Mouse (Mus musculus) embryonic facial prominence, embryonic 15.5 days (tissue): ENCODE measurements around the gene Klrg2. TPM values are rescaled to one million over a fixed set of nuclear protein-coding genes. Genes with fewer than 3 reads are reported as not detected.

Experiments
- ATAC-seq: fragments of 200-750 bp; cut with Nextera tagmentation; 2 replicates; pipeline ENCODE4 v1.8.0; 2017; ENCODE audit warnings: low read depth, moderate TSS enrichment; ENCODE audit not compliant: insufficient number of reproducible peaks, low FRiP score, low TSS enrichment
- H3K27ac ChIP-seq: fragments of 300-500 bp; sonication (generic); replicated peaks from 2 replicates; pipeline ENCODE4 v1.5.1; 2015; ENCODE audit warnings: mild to moderate bottlenecking, inconsistent platforms
- H3K27me3 ChIP-seq: fragments of 300-500 bp; sonication (generic); 2 replicates; pipeline ENCODE4 v1.6.1; 2015; ENCODE audit warnings: inconsistent platforms
- H3K36me3 ChIP-seq: fragments of 300-500 bp; sonication (generic); 2 replicates; pipeline ENCODE4 v1.6.1; 2015; ENCODE audit warnings: mild to moderate bottlenecking, inconsistent platforms
- H3K4me1 ChIP-seq: fragments of 300-500 bp; sonication (generic); 2 replicates; pipeline ENCODE4 v1.6.1; 2015; ENCODE audit warnings: inconsistent platforms
- H3K4me2 ChIP-seq: fragments of 300-500 bp; sonication (generic); replicated peaks from 2 replicates; pipeline ENCODE4 v1.6.1; 2015; ENCODE audit warnings: mild to moderate bottlenecking, inconsistent platforms
- H3K4me3 ChIP-seq: fragments of 300-500 bp; sonication (generic); replicated peaks from 2 replicates; pipeline ENCODE4 v1.5.1; 2015; ENCODE audit warnings: mild to moderate bottlenecking, inconsistent platforms
- H3K9ac ChIP-seq: fragments of 300-500 bp; sonication (generic); 2 replicates; pipeline ENCODE4 v1.6.1; 2015; ENCODE audit warnings: inconsistent platforms
- H3K9me3 ChIP-seq: fragments of 300-500 bp; sonication (generic); replicated peaks from 2 replicates; pipeline ENCODE4 v1.6.1; 2016; ENCODE audit warnings: inconsistent platforms
- WGBS: fragments of 180-500 bp; shearing (Covaris S2); methylation state at CpG from one replicate; pipeline ENCODE4 v1.1.7; 2015; 5-methylcytosine and 5-hydroxymethylcytosine counted together
- polyA plus RNA-seq: library from polyadenylated mRNA; unstranded; fragments of >200 nt; fragmentation: Nextera tagmentation; extraction: Ambion mirVana; gene quantifications from 2 replicates; pipeline ENCODE4 v1.2.1, GENCODE M21; 2015

Klrg2 gene
- polyA plus RNA-seq, 1 experiment from 2014 or later = 4.0 TPM

GRCm38 (mm10) chr6:38627486-38627885, 9.6 kb downstream of the Klrg2 start:
- H3K4me3 ChIP-seq = no peak overlapping the region
- H3K27me3 ChIP-seq = no peaks in the 10 kb centered on the region
- H3K4me1 ChIP-seq = no peaks in the 10 kb centered on the region
- no peaks in the 10 kb centered on the region for H3K9me3 ChIP-seq
- no peak overlapping the region for H3K9ac ChIP-seq
- no peak overlapping the region for H3K4me2 ChIP-seq
- ATAC-seq = no peak
- no peak overlapping the region for H3K27ac ChIP-seq
- 0 out of 2 replicates have a peak, but pooled peaks cover 6% of the 10 kb centered on the region for H3K36me3 ChIP-seq
- 73% methylated on average over 4 of the region's 4 CpGs for WGBS

DNA sequence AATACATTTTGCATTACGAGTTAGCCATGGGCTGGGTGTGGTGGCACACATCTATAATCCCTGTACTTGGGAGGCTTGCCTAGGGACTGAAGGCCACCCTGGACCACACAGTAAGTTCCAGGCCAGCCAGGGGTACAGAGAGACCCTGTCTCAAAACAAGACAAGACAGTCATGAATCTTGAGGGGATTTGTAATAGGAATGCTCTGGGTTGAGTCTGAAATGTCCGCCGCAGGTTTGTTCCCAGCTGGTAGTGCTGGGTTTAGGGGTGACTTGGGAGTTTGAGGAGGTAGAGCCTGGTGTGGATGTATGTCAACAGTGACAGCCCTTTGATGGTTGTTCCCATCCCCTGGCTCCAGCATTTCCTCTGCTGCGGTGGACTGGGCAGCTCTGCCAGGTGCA, 10.0 kb downstream of the Klrg2 start:
- no peak for ATAC-seq
- H3K27ac ChIP-seq = no peak overlapping the region
- no peak overlapping the region for H3K4me3 ChIP-seq
- H3K4me2 ChIP-seq = no peak overlapping the region
- H3K27me3 ChIP-seq = no peaks in the 10 kb centered on the region
- 88% methylated on average over 4 of the region's 4 CpGs for WGBS
- no peak overlapping the region for H3K9ac ChIP-seq
- H3K9me3 ChIP-seq = no peaks in the 10 kb centered on the region
- H3K36me3 ChIP-seq = 0 out of 2 replicates have a peak, but pooled peaks cover 6% of the 10 kb centered on the region
- no peaks in the 10 kb centered on the region for H3K4me1 ChIP-seq

DNA sequence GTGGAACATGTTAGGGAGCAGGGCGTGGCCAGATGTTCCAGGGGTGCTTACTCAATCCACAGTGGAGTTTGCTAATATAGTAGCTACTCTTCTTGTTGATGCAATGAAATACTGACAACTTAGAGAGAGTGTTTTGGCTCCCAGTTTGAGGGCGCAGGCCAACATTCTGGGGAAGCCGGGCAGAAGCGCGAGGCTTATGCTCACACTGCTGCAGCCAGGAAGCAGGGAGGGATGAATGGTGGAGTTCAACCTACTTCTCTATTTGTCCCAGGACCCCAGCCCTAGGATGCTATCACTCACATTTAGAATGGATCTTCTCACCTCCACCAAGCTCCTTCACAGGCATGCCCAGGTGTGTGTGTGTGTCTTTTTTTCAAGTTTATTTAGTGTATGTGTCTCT, 11.0 kb downstream of the Klrg2 start:
- ATAC-seq = no peak
- no peak overlapping the region for H3K9ac ChIP-seq
- no peaks in the 10 kb centered on the region for H3K27me3 ChIP-seq
- H3K27ac ChIP-seq = no peak overlapping the region
- 85% methylated on average over 5 of the region's 5 CpGs for WGBS
- H3K36me3 ChIP-seq = 0 out of 2 replicates have a peak, but pooled peaks cover 6% of the 10 kb centered on the region
- no peak overlapping the region for H3K4me3 ChIP-seq
- H3K9me3 ChIP-seq = no peaks in the 10 kb centered on the region
- H3K4me2 ChIP-seq = no peak overlapping the region
- H3K4me1 ChIP-seq = no peaks in the 10 kb centered on the region

- Histone ChIP-seq H3K4me1 (no peaks in the 10 kb centered on the region), H3K9me3 (no peaks in the 10 kb centered on the region), H3K36me3 (peaks cover 12% of the 10 kb centered on the region), H3K4me3 (no peak overlapping the region), H3K27ac (no peak overlapping the region), H3K9ac (no peak overlapping the region), H3K4me2 (no peak overlapping the region), H3K27me3 (no peaks in the 10 kb centered on the region)
- ATAC-seq = no peak
- WGBS = 54% methylated on average over 1 of the region's 1 CpGs
Measured at GRCm38 (mm10) chr6:38624439-38624838, 12.6 kb downstream of the Klrg2 start.

- Histone ChIP-seq H3K9ac (no peak overlapping the region), H3K27me3 (no peaks in the 10 kb centered on the region), H3K4me1 (no peaks in the 10 kb centered on the region), H3K27ac (no peak overlapping the region), H3K36me3 (peaks cover 22% of the 10 kb centered on the region), H3K9me3 (0 out of 2 replicates have a peak, but pooled peaks cover 2% of the 10 kb centered on the region), H3K4me2 (no peak overlapping the region), H3K4me3 (no peak overlapping the region)
- 76% methylated on average over 2 of the region's 2 CpGs for WGBS
- ATAC-seq = no peak; the same call in 1 of the 2 replicates
Measured at GRCm38 (mm10) chr6:38623457-38623856, 13.6 kb downstream of the Klrg2 start.

DNA sequence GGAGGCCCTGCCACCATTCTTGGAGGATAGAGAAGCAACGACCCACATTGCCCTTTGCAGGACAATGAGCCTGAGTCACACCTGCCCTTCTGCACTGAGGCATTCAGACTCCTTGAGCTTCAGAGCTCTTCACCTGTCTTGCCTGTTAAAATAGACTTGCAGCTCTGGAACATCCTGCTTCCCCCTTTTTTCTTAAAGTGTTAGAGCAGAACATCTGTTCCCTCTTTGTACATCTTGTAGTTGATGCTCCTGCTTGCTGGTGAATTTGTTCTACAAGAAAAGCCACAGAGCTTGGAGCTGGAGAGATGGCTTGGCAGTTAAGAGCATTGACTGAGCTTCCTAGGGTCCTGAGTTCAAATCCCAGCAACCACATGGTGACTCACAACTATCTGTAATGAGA, 14.6 kb downstream of the Klrg2 start:
- 85% methylated on average over 1 of the region's 1 CpGs for WGBS
- no peak overlapping the region for H3K4me3 ChIP-seq
- H3K36me3 ChIP-seq = peaks cover 31% of the 10 kb centered on the region
- no peaks in the 10 kb centered on the region for H3K4me1 ChIP-seq
- H3K4me2 ChIP-seq = no peak overlapping the region
- no peak overlapping the region for H3K9ac ChIP-seq
- 0 out of 2 replicates have a peak, but pooled peaks cover 10% of the 10 kb centered on the region for H3K9me3 ChIP-seq
- no peak overlapping the region for H3K27ac ChIP-seq
- no peaks in the 10 kb centered on the region for H3K27me3 ChIP-seq
- ATAC-seq = no peak

DNA sequence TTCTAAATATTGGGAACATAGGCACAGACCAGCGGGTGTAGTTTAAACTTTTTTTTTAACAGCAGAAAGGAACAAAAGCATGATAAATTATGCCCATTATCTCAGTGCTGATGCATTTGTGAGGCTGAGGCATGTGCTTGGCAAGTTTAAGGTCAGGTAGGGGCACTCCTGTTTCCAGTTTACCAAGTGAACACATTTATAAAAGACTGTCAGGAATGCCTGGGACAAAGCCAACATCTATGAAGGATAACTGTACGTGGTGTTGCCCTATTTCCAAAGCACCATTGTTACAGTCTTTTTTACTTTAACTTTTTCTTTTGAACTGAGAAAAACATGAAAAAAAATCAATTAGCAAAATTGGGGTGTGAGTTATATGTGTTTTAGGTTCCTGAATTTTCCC, 27.1 kb downstream of the Klrg2 start:
- H3K27me3 ChIP-seq = no peaks in the 10 kb centered on the region
- WGBS = 78% methylated on average over 2 of the region's 2 CpGs
- H3K4me3 ChIP-seq = no peak overlapping the region
- no peaks in the 10 kb centered on the region for H3K9me3 ChIP-seq
- H3K4me2 ChIP-seq = no peak overlapping the region
- H3K4me1 ChIP-seq = no peaks in the 10 kb centered on the region
- ATAC-seq = no peak
- no peak overlapping the region for H3K9ac ChIP-seq
- no peak overlapping the region for H3K27ac ChIP-seq
- H3K36me3 ChIP-seq = peaks cover 40% of the 10 kb centered on the region

DNA sequence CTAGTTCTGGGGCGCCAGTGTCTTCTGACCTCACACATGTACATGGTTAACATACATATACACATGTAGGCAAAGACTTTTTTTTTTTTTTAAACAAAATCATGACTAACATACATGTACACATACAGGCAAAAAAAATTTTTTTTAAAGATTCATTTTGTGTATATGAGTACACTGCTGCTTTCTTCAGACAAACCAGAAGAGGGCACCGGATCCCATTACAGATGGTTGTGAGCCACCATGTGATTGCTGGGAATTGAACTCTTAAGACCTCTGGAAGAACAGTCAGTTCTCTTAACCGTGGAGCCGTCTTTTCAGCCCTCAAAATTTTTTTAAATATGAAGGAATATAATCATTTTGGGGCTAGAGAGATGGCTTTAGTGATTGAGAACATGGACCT, 39.6 kb downstream of the Klrg2 start:
- Histone ChIP-seq H3K4me2 (no peak overlapping the region), H3K9ac (no peak overlapping the region), H3K36me3 (peaks cover 49% of the 10 kb centered on the region), H3K9me3 (no peaks in the 10 kb centered on the region), H3K27ac (no peak overlapping the region), H3K4me1 (no peaks in the 10 kb centered on the region), H3K4me3 (no peak overlapping the region), H3K27me3 (no peaks in the 10 kb centered on the region)
- 85% methylated on average over 4 of the region's 4 CpGs for WGBS
- no peak for ATAC-seq

GRCm38 (mm10) chr6:38581711-38582110, 55.3 kb downstream of the Klrg2 start:
- no peaks in the 10 kb centered on the region for H3K4me1 ChIP-seq
- no peak overlapping the region for H3K4me2 ChIP-seq
- H3K27ac ChIP-seq = no peak overlapping the region
- H3K27me3 ChIP-seq = no peaks in the 10 kb centered on the region
- no peak overlapping the region for H3K4me3 ChIP-seq
- ATAC-seq = no peak
- no peaks in the 10 kb centered on the region for H3K9me3 ChIP-seq
- H3K9ac ChIP-seq = no peak overlapping the region
- 85% methylated on average over 3 of the region's 3 CpGs for WGBS
- peaks cover 47% of the 10 kb centered on the region for H3K36me3 ChIP-seq

- no peak for ATAC-seq
- Histone ChIP-seq H3K36me3 (peaks cover 37% of the 10 kb centered on the region), H3K9ac (no peak overlapping the region), H3K9me3 (no peaks in the 10 kb centered on the region), H3K4me2 (no peak overlapping the region), H3K27ac (no peak overlapping the region), H3K4me1 (no peaks in the 10 kb centered on the region), H3K27me3 (no peaks in the 10 kb centered on the region), H3K4me3 (no peak overlapping the region)
- WGBS = 95% methylated on average over 3 of the region's 3 CpGs
Measured at GRCm38 (mm10) chr6:38580112-38580857, 56.8 kb downstream of the Klrg2 start.

- no peak for ATAC-seq
- H3K9me3 ChIP-seq = no peaks in the 10 kb centered on the region
- no peaks in the 10 kb centered on the region for H3K4me1 ChIP-seq
- peaks cover 42% of the 10 kb centered on the region for H3K36me3 ChIP-seq
- H3K4me3 ChIP-seq = no peak overlapping the region
- 91% methylated on average over 2 of the region's 2 CpGs for WGBS
- no peak overlapping the region for H3K27ac ChIP-seq
- no peak overlapping the region for H3K9ac ChIP-seq
- no peaks in the 10 kb centered on the region for H3K27me3 ChIP-seq
- no peak overlapping the region for H3K4me2 ChIP-seq
Measured at GRCm38 (mm10) chr6:38576096-38576495, 60.9 kb downstream of the Klrg2 start.
